8 mouse cellular contexts compared by ENCODE assay signal in the genomic region with DNA sequence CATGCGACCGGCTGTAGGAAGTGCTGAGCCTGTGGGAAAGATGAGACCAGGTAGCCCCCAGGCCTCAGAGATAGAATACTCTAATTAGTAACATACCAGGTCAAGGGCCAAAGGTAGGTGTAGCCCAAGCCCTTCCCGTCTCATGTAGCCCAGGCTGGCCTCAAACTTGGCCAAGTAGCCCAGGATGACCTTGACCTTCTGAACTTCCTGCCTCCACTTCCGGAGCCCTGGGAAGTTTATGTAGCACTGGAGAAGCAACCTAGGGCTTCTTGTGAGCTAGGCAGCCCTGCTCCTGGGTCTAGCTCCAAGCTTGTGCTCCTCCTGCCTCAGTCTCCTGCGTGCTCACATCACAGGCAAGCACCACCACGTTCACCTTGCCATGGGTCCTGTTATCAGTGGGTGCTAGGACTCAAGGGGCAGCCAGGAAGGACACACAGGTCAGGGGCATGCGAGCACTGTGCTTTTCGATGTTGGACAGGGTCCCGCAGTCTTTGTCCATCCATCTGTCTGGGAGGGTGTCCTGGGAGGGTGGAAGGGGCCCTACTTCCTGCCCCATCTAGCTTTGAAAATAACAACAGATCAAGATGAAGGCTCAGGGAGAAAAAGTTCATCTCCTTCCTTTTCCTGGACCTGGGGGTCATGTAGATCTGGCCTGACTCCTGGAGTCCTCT. TPM values are rescaled to one million over a fixed set of nuclear protein-coding genes. Genes with fewer than 3 reads are reported as not detected.
A peak's percentile ranks its signal among the peaks of the same experiment; 100 is the strongest.
DNase-seq lines count a peak whose midpoint lies in the region; ATAC-seq and TF ChIP-seq lines count a peak whose summit lies in the region.
"Had no signal": no experiment of that assay in that cellular context is flagged by ENCODE, and none has a peak within 500 bp of the region (broad histone marks: within the 10 kb centered on the region; RNA-seq: fewer than 3 reads in every experiment).

No protein-coding gene starts in this region.

- peak overlapping the region; percentile 90 for H3K27ac ChIP-seq in lung, postnatal 0 days (ENCODE audit: low read length)
- peak overlapping the region; percentile 89 for H3K27ac ChIP-seq in forebrain, embryonic 10.5 days
- peak overlapping the region; percentile 92 for H3K27ac ChIP-seq in limb, embryonic 10.5 days
- 0 out of 2 replicates have a peak overlapping the region, but pooled peaks have one; percentile 1 for H3K27ac ChIP-seq in stomach, embryonic 14.5 days (ENCODE audit: low read length)

- H3K36me3 ChIP-seq in lung, postnatal 0 days (ENCODE audit: insufficient read depth, low read length): peaks cover 9% of the 10 kb centered on the region
- H3K36me3 ChIP-seq in forebrain, embryonic 10.5 days (replicated peaks): peaks cover 32% of the 10 kb centered on the region
- H3K36me3 ChIP-seq in limb, embryonic 10.5 days: peaks cover 44% of the 10 kb centered on the region
- peaks cover 13% of the 10 kb centered on the region; the same call in 1 of the 2 replicates for H3K36me3 ChIP-seq in stomach, embryonic 14.5 days (ENCODE audit: control insufficient read depth, insufficient read depth, low read length)

- TF ChIP-seq EP300 in lung, postnatal 0 days (IDR thresholded peaks at IDR 0.05): no peak

- 48% methylated on average over 9 of the region's 9 CpGs for WGBS in lung, postnatal 0 days
- WGBS in forebrain, embryonic 10.5 days: 83% methylated on average over 9 of the region's 9 CpGs
- WGBS in limb, embryonic 10.5 days: 86% methylated on average over 9 of the region's 9 CpGs
- WGBS in stomach, embryonic 14.5 days: 73% methylated on average over 9 of the region's 9 CpGs

- H3K4me1 ChIP-seq in lung, postnatal 0 days (ENCODE audit: insufficient read depth, low read depth, low read length): peaks cover 8% of the 10 kb centered on the region
- H3K4me1 ChIP-seq in forebrain, embryonic 10.5 days: peaks cover 20% of the 10 kb centered on the region
- peaks cover 18% of the 10 kb centered on the region for H3K4me1 ChIP-seq in limb, embryonic 10.5 days
- H3K4me1 ChIP-seq in stomach, embryonic 14.5 days (ENCODE audit: control insufficient read depth, insufficient read depth, low read length): peaks cover 4% of the 10 kb centered on the region; the same call in 1 of the 2 replicates

- no peak for TF ChIP-seq CTCF in lung, postnatal 0 days (IDR thresholded peaks at IDR 0.05)

- no peaks in the 10 kb centered on the region for H3K9me3 ChIP-seq in lung, postnatal 0 days (ENCODE audit: low read length)
- H3K9me3 ChIP-seq in forebrain, embryonic 10.5 days: peaks cover 19% of the 10 kb centered on the region
- H3K9me3 ChIP-seq in limb, embryonic 10.5 days (replicated peaks): no peaks in the 10 kb centered on the region; the same call in 1 of the 2 replicates
- H3K9me3 ChIP-seq in stomach, embryonic 14.5 days (ENCODE audit: control insufficient read depth, low read depth, low read length): no peaks in the 10 kb centered on the region; the same call in 1 of the 2 replicates

- peak overlapping the region; percentile 78 for H3K9ac ChIP-seq in lung, postnatal 0 days (replicated peaks; ENCODE audit: low read depth)
- H3K9ac ChIP-seq in stomach, embryonic 14.5 days (replicated peaks; ENCODE audit: low read depth, low read length): peak overlapping the region; percentile 40; the same call in 1 of the 2 replicates

- no peak for ATAC-seq in lung, postnatal 0 days
- no peak for ATAC-seq in stomach, embryonic 14.5 days (ENCODE audit: insufficient number of reproducible peaks, insufficient read depth, low FRiP score, low read depth)

- no peaks in the 10 kb centered on the region for H3K27me3 ChIP-seq in lung, postnatal 0 days (replicated peaks; ENCODE audit: insufficient read depth, low read length)
- no peaks in the 10 kb centered on the region for H3K27me3 ChIP-seq in forebrain, embryonic 10.5 days (ENCODE audit: poor library complexity, severe bottlenecking)
- no peaks in the 10 kb centered on the region for H3K27me3 ChIP-seq in limb, embryonic 10.5 days (ENCODE audit: low read depth, poor library complexity, severe bottlenecking)
- H3K27me3 ChIP-seq in stomach, embryonic 14.5 days (ENCODE audit: control insufficient read depth, insufficient read depth, low read length): no peaks in the 10 kb centered on the region

- peak overlapping the region; percentile 77 for H3K4me3 ChIP-seq in lung, postnatal 0 days (ENCODE audit: low read depth, low read length)
- peak overlapping the region; percentile 58 for H3K4me3 ChIP-seq in forebrain, embryonic 10.5 days
- H3K4me3 ChIP-seq in limb, embryonic 10.5 days: peak overlapping the region; percentile 64
- peak overlapping the region; percentile 47 for H3K4me3 ChIP-seq in stomach, embryonic 14.5 days (ENCODE audit: low read depth, low read length)

- no peak for DNase-seq in lung, postnatal 0 days (ENCODE audit: low spot score)
- DNase-seq in lung, postnatal 25 days (ENCODE audit: low spot score): no peak
- DNase-seq in forebrain, embryonic 10.5 days (ENCODE audit: extremely low spot score, low spot score): no peak
- DNase-seq in limb, embryonic 10.5 days (ENCODE audit: low spot score): no peak
- no peak for DNase-seq in spleen, postnatal 36 days (ENCODE audit: low spot score in 2 of 2)
- no peak for DNase-seq in gastrocnemius, postnatal 4 days (ENCODE audit: low spot score in 2 of 2)

- H3K4me2 ChIP-seq in lung, postnatal 0 days (replicated peaks; ENCODE audit: low read depth, low read length): peak overlapping the region; percentile 77
- H3K4me2 ChIP-seq in stomach, embryonic 14.5 days (replicated peaks; ENCODE audit: low read depth, low read length): peak overlapping the region; percentile 45

RNA-seq across cellular contexts. Expression of gene Trim56, which starts 1.0 kb away (rescaled TPM):
- 13.4 and 16.4 TPM in 2 replicates for polyA plus RNA-seq in lung, postnatal 0 days (2015; fragmentation: Nextera tagmentation; extraction: Ambion mirVana)
- 4.6 and 5.0 TPM in 2 replicates for polyA plus RNA-seq in forebrain, embryonic 10.5 days (2016; fragmentation: Nextera tagmentation; extraction: Ambion mirVana)
- polyA plus RNA-seq in limb, embryonic 10.5 days (2016; fragmentation: Nextera tagmentation; extraction: Ambion mirVana): 5.6 and 7.0 TPM in 2 replicates
- 10.9 and 12.0 TPM in 2 replicates for polyA plus RNA-seq in stomach, embryonic 14.5 days (2014; fragmentation: Nextera tagmentation; extraction: Ambion mirVana)
- total RNA-seq in gastrocnemius, postnatal 4 days (2021): 10 to 100 TPM; 13.6 to 13.8 TPM

RNA-seq across cellular contexts. Expression of gene Muc3, which starts 34.1 kb away (rescaled TPM):
- polyA plus RNA-seq in lung, postnatal 0 days (2015; fragmentation: Nextera tagmentation; extraction: Ambion mirVana): not detected in 2 replicates
- polyA plus RNA-seq in forebrain, embryonic 10.5 days (2016; fragmentation: Nextera tagmentation; extraction: Ambion mirVana): not detected in 2 replicates
- polyA plus RNA-seq in limb, embryonic 10.5 days (2016; fragmentation: Nextera tagmentation; extraction: Ambion mirVana): not detected in 2 replicates
- not detected in 2 replicates for polyA plus RNA-seq in stomach, embryonic 14.5 days (2014; fragmentation: Nextera tagmentation; extraction: Ambion mirVana)
- total RNA-seq in gastrocnemius, postnatal 4 days (2021): not detected
- total RNA-seq: layer of hippocampus, postnatal 25 days had no signal

RNA-seq across cellular contexts. Expression of gene Serpine1, which starts 43.0 kb away (rescaled TPM):
- polyA plus RNA-seq in lung, postnatal 0 days (2015; fragmentation: Nextera tagmentation; extraction: Ambion mirVana): 0.88 and 1.1 TPM in 2 replicates
- polyA plus RNA-seq in forebrain, embryonic 10.5 days (2016; fragmentation: Nextera tagmentation; extraction: Ambion mirVana): 0.10 and 0.17 TPM in 2 replicates
- 0.36 and 0.39 TPM in 2 replicates for polyA plus RNA-seq in limb, embryonic 10.5 days (2016; fragmentation: Nextera tagmentation; extraction: Ambion mirVana)
- 0.27 and 0.33 TPM in 2 replicates for polyA plus RNA-seq in stomach, embryonic 14.5 days (2014; fragmentation: Nextera tagmentation; extraction: Ambion mirVana)
- 1 to 10 TPM; 3.6 to 4.9 TPM for total RNA-seq in gastrocnemius, postnatal 4 days (2021)

Comparison
In these comparisons a context has a peak if more than half of its experiments do, and no peak if none do; other contexts are left out.
1. H3K27ac ChIP-seq: peak in every context shown above with its lines; median percentile 92 in limb, embryonic 10.5 days; 90 in lung, postnatal 0 days; 89 in forebrain, embryonic 10.5 days; 1 in stomach, embryonic 14.5 days.